In genomic region chr4:104563512-104563911, GRCm38 (mm10) we compare ENCODE assay signal across 11 mouse cellular contexts.
"Had no signal": no experiment of that assay in that cellular context is flagged by ENCODE, and none has a peak within 500 bp of the region (broad histone marks: within the 10 kb centered on the region; RNA-seq: fewer than 3 reads in every experiment).

No protein-coding gene starts in this region.

- ATAC-seq: intestine, embryonic 15.5 days; midbrain, embryonic 15.5 days had no signal

- H3K27me3 ChIP-seq: intestine, embryonic 15.5 days; limb, embryonic 13.5 days; midbrain, embryonic 15.5 days; neural tube, embryonic 13.5 days; stomach, embryonic 15.5 days had no signal

- H3K36me3 ChIP-seq: intestine, embryonic 15.5 days; limb, embryonic 13.5 days; midbrain, embryonic 15.5 days; neural tube, embryonic 13.5 days; stomach, embryonic 15.5 days had no signal

- H3K4me3 ChIP-seq: intestine, embryonic 15.5 days; limb, embryonic 13.5 days; midbrain, embryonic 15.5 days; neural tube, embryonic 13.5 days; stomach, embryonic 15.5 days had no signal

- H3K4me1 ChIP-seq: intestine, embryonic 15.5 days; limb, embryonic 13.5 days; neural tube, embryonic 13.5 days; stomach, embryonic 15.5 days had no signal

- DNase-seq: kidney, adult 18-20 months; kidney, postnatal 10 days; left cerebral cortex, postnatal 4 days; lung, adult 18-20 months; thymus, postnatal 36 days had no signal

- H3K9me3 ChIP-seq: intestine, embryonic 15.5 days; limb, embryonic 13.5 days; midbrain, embryonic 15.5 days; neural tube, embryonic 13.5 days; stomach, embryonic 15.5 days had no signal

- H3K9ac ChIP-seq: intestine, embryonic 15.5 days; limb, embryonic 13.5 days; liver, embryonic 14.5 days; midbrain, embryonic 15.5 days; neural tube, embryonic 13.5 days; stomach, embryonic 15.5 days had no signal

- H3K27ac ChIP-seq: intestine, embryonic 15.5 days; limb, embryonic 13.5 days; liver, embryonic 14.5 days; midbrain, embryonic 15.5 days; neural tube, embryonic 13.5 days; stomach, embryonic 15.5 days had no signal

- H3K4me2 ChIP-seq: intestine, embryonic 15.5 days; limb, embryonic 13.5 days; midbrain, embryonic 15.5 days; neural tube, embryonic 13.5 days; stomach, embryonic 15.5 days had no signal
